Mouse (Mus musculus): Measurements from ENCODE around the gene 2310011J03Rik. TPM values are rescaled to one million over a fixed set of nuclear protein-coding genes. Genes with fewer than 3 reads are reported as not detected.

The 2310011J03Rik gene
- polyA plus RNA-seq, 1 experiment, result 93.8 TPM

DNA sequence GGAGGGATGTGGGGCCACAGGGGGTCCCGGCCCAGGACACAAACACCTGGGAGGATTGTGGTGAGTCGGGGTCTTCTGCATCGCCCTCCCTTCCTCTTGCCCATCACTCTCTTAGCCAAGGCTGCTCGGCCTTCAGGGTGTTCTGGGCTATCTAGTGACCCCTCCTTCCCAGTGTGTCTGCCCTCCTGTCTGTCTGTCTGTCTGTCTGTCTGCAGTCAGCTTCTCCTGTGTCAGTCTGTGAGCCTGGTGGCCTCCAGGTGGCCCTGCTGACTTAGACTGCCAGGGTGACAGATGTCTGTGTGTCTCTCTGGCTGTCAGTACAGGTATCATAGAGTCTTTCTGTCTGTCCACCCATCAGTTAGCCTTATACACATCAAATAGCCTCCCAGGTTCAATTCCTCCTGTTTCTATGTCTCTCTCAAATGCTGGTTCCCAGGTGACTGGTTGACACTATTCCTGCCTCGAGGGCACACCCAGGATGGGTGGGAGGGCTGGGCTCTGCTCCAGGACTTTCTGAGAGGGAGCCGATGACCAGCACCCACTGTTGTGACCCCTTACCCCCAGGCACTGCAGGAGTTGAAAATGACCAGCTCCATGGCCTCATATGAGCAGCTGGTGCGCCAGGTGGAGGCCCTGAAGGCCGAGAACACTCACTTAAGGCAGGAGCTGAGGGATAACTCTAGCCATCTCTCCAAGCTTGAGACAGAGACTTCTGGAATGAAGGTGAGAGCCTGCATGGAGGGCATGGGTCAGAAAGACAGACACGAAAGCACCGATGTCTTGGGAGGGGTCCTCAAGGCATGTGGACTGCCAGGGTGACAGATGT, 18.9 kb downstream of the 2310011J03Rik start:
- Histone ChIP-seq H3K4me1 (replicated peaks; ENCODE audit: control insufficient read depth, insufficient read depth, low read length) (0 out of 2 replicates have a peak, but pooled peaks cover 3% of the 10 kb centered on the region), H3K27ac (ENCODE audit: control insufficient read depth, insufficient read depth, low read length) (no peak overlapping the region), H3K27me3 (ENCODE audit: control insufficient read depth, insufficient read depth, low read length) (peaks cover 12% of the 10 kb centered on the region; the same call in 1 of the 2 replicates), H3K4me3 (ENCODE audit: control insufficient read depth, insufficient read depth, low read length) (no peak overlapping the region), H3K36me3 (ENCODE audit: control insufficient read depth, insufficient read depth, low read length) (no peaks in the 10 kb centered on the region)
- TF ChIP-seq POLR2A (IDR thresholded peaks at IDR 0.05; ENCODE audit: control insufficient read depth, extremely low read depth, insufficient read depth, low read length, poor library complexity) (no peak), CTCF (IDR thresholded peaks at IDR 0.05; ENCODE audit: borderline replicate concordance, control insufficient read depth, extremely low read depth, insufficient read depth, low read length, poor library complexity) (no peak)
- no peak for DNase-seq
- 87% methylated on average over 10 of the region's 10 CpGs for WGBS

DNA sequence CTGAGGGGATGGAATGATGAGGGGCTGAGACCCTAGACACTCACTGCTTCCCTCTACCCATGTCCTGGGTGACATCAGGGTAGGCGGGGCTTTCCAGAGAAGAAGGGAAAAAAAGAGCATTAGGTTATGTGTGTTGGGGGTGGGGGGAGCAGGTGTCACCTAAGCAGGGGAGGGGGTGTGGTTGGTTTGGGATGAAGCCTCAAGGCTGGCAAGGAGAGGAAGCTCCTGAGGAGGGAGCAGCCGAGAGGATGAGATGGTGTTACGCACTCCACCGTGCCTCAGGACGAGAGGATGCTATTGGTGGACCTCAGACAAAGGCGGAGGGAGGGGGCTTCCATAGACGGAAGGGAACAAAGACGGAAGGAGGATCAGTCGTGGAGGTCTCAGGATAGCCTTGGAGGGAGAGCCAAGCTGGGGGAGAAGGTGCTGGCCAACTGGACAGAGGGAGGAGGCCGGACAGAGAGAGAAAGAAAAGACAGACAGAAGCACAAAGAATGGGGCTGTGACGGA, 19.6 kb downstream of the 2310011J03Rik start:
- Histone ChIP-seq H3K27me3 (ENCODE audit: control insufficient read depth, insufficient read depth, low read length) (peaks cover 12% of the 10 kb centered on the region; the same call in 1 of the 2 replicates), H3K4me3 (ENCODE audit: control insufficient read depth, insufficient read depth, low read length) (no peak overlapping the region), H3K4me1 (replicated peaks; ENCODE audit: control insufficient read depth, insufficient read depth, low read length) (peaks cover 7% of the 10 kb centered on the region), H3K27ac (ENCODE audit: control insufficient read depth, insufficient read depth, low read length) (no peak overlapping the region), H3K36me3 (ENCODE audit: control insufficient read depth, insufficient read depth, low read length) (no peaks in the 10 kb centered on the region)
- TF ChIP-seq POLR2A (IDR thresholded peaks at IDR 0.05; ENCODE audit: control insufficient read depth, extremely low read depth, insufficient read depth, low read length, poor library complexity), result no peak
- no peak for TF ChIP-seq CTCF (IDR thresholded peaks at IDR 0.05; ENCODE audit: borderline replicate concordance, control insufficient read depth, extremely low read depth, insufficient read depth, low read length, poor library complexity)
- no peak for DNase-seq
- 50% methylated on average over 11 of the region's 11 CpGs for whole genome bisulfite sequencing

DNA sequence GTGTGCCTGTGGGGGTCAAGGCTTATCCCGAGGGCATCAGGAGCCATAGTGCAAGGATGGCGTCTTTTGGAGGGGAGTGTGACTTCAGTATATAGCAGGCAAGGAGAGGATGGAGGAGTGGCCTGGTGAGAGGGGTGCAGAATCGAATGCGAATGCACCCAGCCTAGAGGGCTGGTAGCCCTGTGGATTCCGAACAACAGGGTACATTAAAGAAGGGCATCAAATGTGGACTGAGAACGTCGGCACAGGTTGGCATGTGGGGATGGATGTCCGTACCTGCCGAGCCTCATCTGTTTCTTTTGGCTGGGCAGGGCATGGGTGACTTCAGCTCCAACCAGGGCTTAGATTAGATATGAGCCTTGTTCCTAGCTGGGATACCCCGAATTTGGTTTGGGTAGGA, 20.5 kb downstream of the 2310011J03Rik start:
- no peak for TF ChIP-seq CTCF (IDR thresholded peaks at IDR 0.05; ENCODE audit: borderline replicate concordance, control insufficient read depth, extremely low read depth, insufficient read depth, low read length, poor library complexity)
- TF ChIP-seq POLR2A (IDR thresholded peaks at IDR 0.05; ENCODE audit: control insufficient read depth, extremely low read depth, insufficient read depth, low read length, poor library complexity), result no peak
- Histone ChIP-seq H3K4me1 (replicated peaks; ENCODE audit: control insufficient read depth, insufficient read depth, low read length) (peaks cover 5% of the 10 kb centered on the region), H3K36me3 (ENCODE audit: control insufficient read depth, insufficient read depth, low read length) (no peaks in the 10 kb centered on the region), H3K27ac (ENCODE audit: control insufficient read depth, insufficient read depth, low read length) (no peak overlapping the region), H3K27me3 (ENCODE audit: control insufficient read depth, insufficient read depth, low read length) (peaks cover 12% of the 10 kb centered on the region; the same call in 1 of the 2 replicates), H3K4me3 (ENCODE audit: control insufficient read depth, insufficient read depth, low read length) (no peak overlapping the region)
- WGBS, result 64% methylated on average over 10 of the region's 10 CpGs
- DNase-seq, result no peak

DNA sequence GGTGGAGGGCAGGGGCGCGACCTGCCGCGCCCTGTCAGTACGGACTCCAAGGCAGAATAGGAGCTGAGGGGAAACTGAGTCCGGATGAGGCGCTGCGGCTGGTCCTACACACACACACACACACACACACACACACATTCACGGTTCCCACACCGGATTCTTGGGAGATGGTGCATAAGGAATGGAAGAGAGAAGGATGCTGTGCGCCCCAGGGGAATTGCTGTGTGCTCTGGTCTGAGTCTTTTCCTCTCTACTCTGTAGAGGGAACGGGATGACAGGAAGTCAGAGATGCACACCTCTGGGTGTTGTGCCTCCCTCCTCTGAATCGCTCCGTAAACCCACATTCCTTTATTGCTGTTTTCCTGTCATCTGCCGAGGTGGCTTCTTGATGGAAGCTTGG, 21.0 kb downstream of the 2310011J03Rik start:
- Histone ChIP-seq H3K36me3 (ENCODE audit: control insufficient read depth, insufficient read depth, low read length) (peaks cover 5% of the 10 kb centered on the region), H3K27ac (ENCODE audit: control insufficient read depth, insufficient read depth, low read length) (no peak overlapping the region), H3K27me3 (ENCODE audit: control insufficient read depth, insufficient read depth, low read length) (peaks cover 10% of the 10 kb centered on the region; the same call in 1 of the 2 replicates), H3K4me1 (replicated peaks; ENCODE audit: control insufficient read depth, insufficient read depth, low read length) (peaks cover 4% of the 10 kb centered on the region), H3K4me3 (ENCODE audit: control insufficient read depth, insufficient read depth, low read length) (no peak overlapping the region)
- 23% methylated on average over 15 of the region's 15 CpGs for WGBS
- no peak for DNase-seq
- TF ChIP-seq POLR2A (IDR thresholded peaks at IDR 0.05; ENCODE audit: control insufficient read depth, extremely low read depth, insufficient read depth, low read length, poor library complexity) (no peak), CTCF (IDR thresholded peaks at IDR 0.05; ENCODE audit: borderline replicate concordance, control insufficient read depth, extremely low read depth, insufficient read depth, low read length, poor library complexity) (no peak)

DNA sequence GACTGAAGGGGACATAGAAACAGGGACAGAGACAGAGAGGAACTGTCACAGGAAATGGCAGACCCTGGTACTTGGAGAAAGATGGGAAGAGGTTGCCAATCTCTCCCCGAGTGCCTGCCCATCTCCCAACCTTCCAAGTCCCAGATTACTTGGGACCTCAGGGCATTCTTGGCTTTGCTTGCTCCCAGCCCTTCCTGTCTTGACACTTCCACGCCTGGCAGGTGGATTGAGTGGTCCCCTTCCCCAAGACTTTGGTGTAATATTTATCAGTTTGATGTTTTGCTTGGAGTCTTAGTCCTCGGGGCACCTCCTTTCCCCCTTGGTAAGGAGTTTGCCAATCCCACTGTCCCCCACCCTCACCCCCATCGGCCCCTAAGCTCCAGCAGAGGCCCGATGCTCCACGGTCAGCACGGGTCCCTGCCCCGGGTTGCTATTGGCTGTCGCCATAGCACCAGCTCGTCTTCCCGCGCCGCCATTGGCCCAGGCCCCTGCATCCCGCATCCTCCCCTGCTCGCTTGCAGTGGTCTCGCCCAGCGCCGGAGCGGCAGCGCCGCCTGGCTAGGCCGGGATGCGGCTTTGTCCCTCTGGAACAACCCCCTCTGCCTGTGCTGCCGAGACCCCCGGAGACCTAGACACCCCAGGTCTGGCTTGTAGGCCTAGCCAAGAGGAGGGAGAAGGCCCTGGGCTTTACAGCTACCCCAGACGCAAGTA, 21.6 kb downstream of the 2310011J03Rik start:
- Histone ChIP-seq H3K4me3 (ENCODE audit: control insufficient read depth, insufficient read depth, low read length) (no peak overlapping the region), H3K36me3 (ENCODE audit: control insufficient read depth, insufficient read depth, low read length) (peaks cover 11% of the 10 kb centered on the region), H3K27me3 (ENCODE audit: control insufficient read depth, insufficient read depth, low read length) (peaks cover 10% of the 10 kb centered on the region; the same call in 1 of the 2 replicates), H3K27ac (ENCODE audit: control insufficient read depth, insufficient read depth, low read length) (no peak overlapping the region), H3K4me1 (replicated peaks; ENCODE audit: control insufficient read depth, insufficient read depth, low read length) (peaks cover 4% of the 10 kb centered on the region)
- DNase-seq, result no peak
- WGBS, result 18% methylated on average over 26 of the region's 26 CpGs
- TF ChIP-seq POLR2A (IDR thresholded peaks at IDR 0.05; ENCODE audit: control insufficient read depth, extremely low read depth, insufficient read depth, low read length, poor library complexity) (no peak), CTCF (IDR thresholded peaks at IDR 0.05; ENCODE audit: borderline replicate concordance, control insufficient read depth, extremely low read depth, insufficient read depth, low read length, poor library complexity) (no peak)

DNA sequence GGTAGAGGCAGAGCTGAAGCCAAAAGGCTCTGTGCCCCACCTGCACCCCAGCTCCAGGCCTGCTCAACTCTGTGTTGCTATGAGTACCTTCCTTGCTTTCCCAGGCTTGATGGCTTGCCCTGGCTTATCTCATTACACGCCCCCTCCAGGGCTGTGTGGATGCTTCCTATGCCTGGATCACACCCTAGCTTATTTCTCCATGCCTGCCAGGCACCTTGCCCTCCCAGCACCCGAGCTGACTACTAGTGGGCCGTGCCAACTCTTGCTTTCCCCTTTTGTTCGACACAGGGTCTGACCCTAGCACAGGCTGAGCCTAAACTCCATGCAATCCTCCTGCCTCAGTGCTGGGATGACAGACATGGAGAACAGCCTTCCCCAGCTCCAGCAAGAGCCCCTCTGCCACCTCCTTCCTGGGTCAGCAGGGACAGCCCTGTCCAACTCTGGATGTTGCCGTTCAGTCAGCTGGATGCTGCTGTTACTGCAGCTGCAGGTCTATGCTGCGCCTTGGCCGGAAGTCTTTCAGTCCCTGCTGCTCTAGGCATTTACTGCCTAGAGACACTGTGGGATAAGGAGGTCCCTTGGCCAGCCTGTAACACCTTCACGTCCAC, 22.7 kb downstream of the 2310011J03Rik start:
- Histone ChIP-seq H3K27me3 (ENCODE audit: control insufficient read depth, insufficient read depth, low read length) (peaks cover 10% of the 10 kb centered on the region; the same call in 1 of the 2 replicates), H3K4me1 (replicated peaks; ENCODE audit: control insufficient read depth, insufficient read depth, low read length) (peaks cover 13% of the 10 kb centered on the region), H3K27ac (ENCODE audit: control insufficient read depth, insufficient read depth, low read length) (no peak overlapping the region), H3K4me3 (ENCODE audit: control insufficient read depth, insufficient read depth, low read length) (no peak overlapping the region), H3K36me3 (ENCODE audit: control insufficient read depth, insufficient read depth, low read length) (peaks cover 14% of the 10 kb centered on the region)
- no peak for TF ChIP-seq CTCF (IDR thresholded peaks at IDR 0.05; ENCODE audit: borderline replicate concordance, control insufficient read depth, extremely low read depth, insufficient read depth, low read length, poor library complexity)
- no peak for TF ChIP-seq POLR2A (IDR thresholded peaks at IDR 0.05; ENCODE audit: control insufficient read depth, extremely low read depth, insufficient read depth, low read length, poor library complexity)
- DNase-seq, result no peak
- 74% methylated on average over 8 of the region's 8 CpGs for WGBS

All from thymus, adult 2 months (tissue).